Mouse (Mus musculus) hindbrain, embryonic 15.5 days (tissue): ENCODE data around the gene Olfr1089. TPM values are rescaled to one million over a fixed set of nuclear protein-coding genes. Genes with fewer than 3 reads are reported as not detected.

Experiments used
- ATAC-seq: fragments of 200-750 bp; cut with Nextera tagmentation; 2 replicates; pipeline ENCODE4 v1.8.0; 2017; ENCODE audit warnings: low read depth, moderate number of reproducible peaks, moderate TSS enrichment; ENCODE audit not compliant: low FRiP score
- H3K27ac ChIP-seq: fragments of 300-500 bp; sonication (generic); replicated peaks from 2 replicates; pipeline ENCODE4 v1.5.1; 2015; ENCODE audit warnings: mild to moderate bottlenecking, inconsistent platforms
- H3K27me3 ChIP-seq: fragments of 300-500 bp; sonication (generic); 2 replicates; pipeline ENCODE4 v1.6.1; 2015; ENCODE audit warnings: control low read depth, inconsistent platforms
- H3K36me3 ChIP-seq: fragments of 300-500 bp; sonication (generic); 2 replicates; pipeline ENCODE4 v1.6.1; 2015; ENCODE audit warnings: control low read depth, inconsistent platforms
- H3K4me1 ChIP-seq: fragments of 300-500 bp; sonication (generic); replicated peaks from 2 replicates; pipeline ENCODE4 v1.6.1; 2015; ENCODE audit warnings: control low read depth, inconsistent platforms
- H3K4me2 ChIP-seq: fragments of 300-500 bp; sonication (generic); 2 replicates; pipeline ENCODE4 v1.6.1; 2015; ENCODE audit warnings: moderate library complexity, mild to moderate bottlenecking, inconsistent platforms
- H3K4me3 ChIP-seq: fragments of 300-500 bp; sonication (generic); 2 replicates; pipeline ENCODE4 v1.5.1; 2015; ENCODE audit warnings: mild to moderate bottlenecking, inconsistent platforms
- H3K9ac ChIP-seq: fragments of 300-500 bp; sonication (generic); 2 replicates; pipeline ENCODE4 v1.6.1; 2015; ENCODE audit warnings: inconsistent platforms
- H3K9me3 ChIP-seq: fragments of 300-500 bp; sonication (generic); 2 replicates; pipeline ENCODE4 v1.6.1; 2016; ENCODE audit warnings: control low read depth, inconsistent platforms
- WGBS: fragments of 180-500 bp; shearing (Covaris S2); methylation state at CpG from one replicate; pipeline ENCODE4 v1.1.7; 2015; 5-methylcytosine and 5-hydroxymethylcytosine counted together
- polyA plus RNA-seq: library from polyadenylated mRNA; unstranded; fragments of >200 nt; fragmentation: Nextera tagmentation; extraction: Ambion mirVana; gene quantifications from 2 replicates; pipeline ENCODE4 v1.2.1, GENCODE M21; 2015

The Olfr1089 gene
- not detected in 2 replicates for polyA plus RNA-seq

DNA sequence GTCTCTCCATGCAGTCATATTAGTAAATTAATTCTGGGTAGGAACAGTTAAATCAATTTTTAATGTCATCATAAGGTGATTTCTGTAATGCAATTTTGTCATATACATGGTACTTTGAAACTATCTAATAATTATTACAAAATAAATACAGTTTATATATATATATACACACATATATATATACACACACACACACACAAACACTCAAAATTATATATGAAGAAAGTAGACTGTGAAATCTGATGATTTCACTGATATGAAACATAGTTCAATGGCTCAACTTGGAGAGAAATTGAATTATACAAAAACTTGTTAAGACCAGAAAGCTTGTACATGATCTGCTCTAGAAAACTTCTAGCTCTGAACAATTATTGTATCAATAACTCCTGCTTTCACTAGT, at the start of gene Olfr1089:
Gene Olfr1089, minus strand, starts transcription at position 101 of the 400 bp plus-strand sequence.
- no peak for ATAC-seq
- no peak within 1 kb of the TSS for H3K27ac ChIP-seq
- no peaks in the 10 kb centered on the region for H3K4me1 ChIP-seq

DNA sequence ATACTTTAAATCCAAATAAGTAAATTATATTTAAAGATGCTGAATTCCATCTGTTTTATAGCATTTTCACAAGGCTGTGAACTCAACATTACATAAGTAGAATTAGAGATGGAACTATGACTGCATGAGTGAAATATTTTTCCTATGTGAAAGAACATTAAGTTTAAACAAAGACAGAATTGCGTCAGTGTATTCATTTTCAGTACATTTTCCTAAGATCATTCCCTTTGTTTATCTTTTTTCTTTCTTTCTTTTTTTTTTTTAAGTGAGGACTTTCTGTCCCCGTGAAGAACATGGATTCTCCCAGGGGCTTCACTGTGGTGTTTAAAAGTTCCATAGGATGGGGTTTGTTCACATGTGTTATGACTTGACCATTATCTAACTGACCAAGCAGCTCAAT, 48.7 kb upstream of the Olfr1089 start, which contains the start of gene Olfr1093:
Gene Olfr1093, plus strand, starts transcription at position 301 of the 400 bp plus-strand sequence.
- Histone ChIP-seq H3K36me3 (no peaks in the 10 kb centered on the region), H3K4me3 (no peak within 1 kb of the TSS), H3K4me2 (no peak within 1 kb of the TSS), H3K27me3 (no peaks in the 10 kb centered on the region), H3K9me3 (no peaks in the 10 kb centered on the region), H3K9ac (no peak within 1 kb of the TSS), H3K27ac (no peak within 1 kb of the TSS), H3K4me1 (no peaks in the 10 kb centered on the region)
- ATAC-seq, result no peak
- 86% methylated on average over 2 of the region's 2 CpGs for WGBS

More for the DNA sequence above, at the start of gene Olfr1089:
- no peaks in the 10 kb centered on the region for H3K36me3 ChIP-seq
- no peak within 1 kb of the TSS for H3K9ac ChIP-seq
- no peaks in the 10 kb centered on the region for H3K27me3 ChIP-seq
- no peak within 1 kb of the TSS for H3K4me2 ChIP-seq
- H3K4me3 ChIP-seq, result no peak within 1 kb of the TSS
- H3K9me3 ChIP-seq, result no peaks in the 10 kb centered on the region

DNA sequence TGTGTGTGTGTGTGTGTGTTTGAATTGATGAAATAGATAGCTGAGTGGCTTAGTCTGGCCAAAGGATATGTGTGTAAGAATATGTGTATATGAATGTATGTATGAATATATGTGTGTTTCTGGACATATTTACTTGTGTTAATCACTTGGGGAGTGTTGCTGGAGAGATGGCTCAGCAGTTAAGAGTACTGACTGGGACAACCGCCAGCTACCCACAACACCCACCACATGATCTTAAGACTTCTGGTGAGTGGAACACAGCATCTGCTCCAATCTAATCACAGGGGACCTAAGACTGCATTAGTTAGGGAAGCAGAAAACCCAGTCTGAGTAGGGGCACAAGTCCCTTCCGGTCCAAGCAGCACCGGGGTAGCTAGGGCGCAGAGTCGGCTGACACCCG, 27.5 kb upstream of the Olfr1089 start:
- no peaks in the 10 kb centered on the region for H3K36me3 ChIP-seq
- H3K27me3 ChIP-seq, result no peaks in the 10 kb centered on the region
- 95% methylated on average over 6 of the region's 6 CpGs for WGBS
- H3K9ac ChIP-seq, result no peak overlapping the region
- H3K4me3 ChIP-seq, result no peak overlapping the region
- H3K27ac ChIP-seq, result no peak overlapping the region
- no peaks in the 10 kb centered on the region for H3K9me3 ChIP-seq
- ATAC-seq, result no peak
- no peak overlapping the region for H3K4me2 ChIP-seq
- no peaks in the 10 kb centered on the region for H3K4me1 ChIP-seq

DNA sequence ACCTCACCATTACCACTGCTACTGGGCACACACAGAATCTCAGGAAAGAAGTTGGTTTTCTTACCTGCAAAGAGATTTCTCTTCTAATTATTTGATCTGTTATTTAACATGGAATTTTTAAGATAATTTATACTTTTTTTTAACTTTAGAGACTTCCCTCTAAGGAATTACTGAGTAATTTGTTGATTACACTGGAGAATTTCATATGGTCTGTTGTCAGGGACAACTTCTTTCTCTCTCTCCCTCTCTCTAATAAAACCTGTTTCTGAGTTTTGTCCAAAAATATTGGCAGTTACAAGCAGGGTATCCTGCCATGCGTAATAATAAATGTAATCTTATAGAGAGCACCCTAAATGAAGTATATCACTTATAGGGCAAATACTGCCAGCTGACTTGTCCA, 25.4 kb upstream of the Olfr1089 start, which contains the start of gene Olfr1090:
Gene Olfr1090, minus strand, starts transcription at position 101 of the 400 bp plus-strand sequence.
- no peak within 1 kb of the TSS for H3K4me2 ChIP-seq
- no peaks in the 10 kb centered on the region for H3K4me1 ChIP-seq
- H3K36me3 ChIP-seq, result no peaks in the 10 kb centered on the region
- no peak for ATAC-seq
- H3K27me3 ChIP-seq, result no peaks in the 10 kb centered on the region
- H3K9ac ChIP-seq, result no peak within 1 kb of the TSS
- H3K9me3 ChIP-seq, result no peaks in the 10 kb centered on the region
- no peak within 1 kb of the TSS for H3K27ac ChIP-seq
- no peak within 1 kb of the TSS for H3K4me3 ChIP-seq
- WGBS, result 88% methylated on average over 1 of the region's 1 CpGs

DNA sequence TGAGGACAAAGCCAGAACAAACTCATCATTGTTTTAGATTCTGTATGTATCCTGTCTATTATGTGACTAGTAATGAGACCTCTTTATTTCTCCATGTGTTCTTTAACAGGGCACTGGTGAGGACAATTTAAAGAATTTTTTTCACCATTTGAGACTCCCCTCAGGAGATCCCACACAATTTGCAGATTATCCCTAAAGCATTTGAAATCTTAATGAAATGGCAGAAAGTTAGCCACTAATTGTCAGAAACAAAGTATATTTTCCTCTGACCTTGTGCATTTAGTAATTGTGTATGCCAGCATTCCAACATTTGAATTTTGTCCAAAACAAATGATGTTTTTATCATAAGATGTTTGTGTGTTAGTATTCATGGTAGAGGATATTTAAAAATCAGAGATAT, 35.2 kb downstream of the Olfr1089 start, which contains the start of gene Olfr1087:
Gene Olfr1087, minus strand, starts transcription at position 101 of the 400 bp plus-strand sequence.
- no peaks in the 10 kb centered on the region for H3K9me3 ChIP-seq
- no peak for ATAC-seq
- H3K36me3 ChIP-seq, result no peaks in the 10 kb centered on the region
- H3K27me3 ChIP-seq, result no peaks in the 10 kb centered on the region
- no peak within 1 kb of the TSS for H3K9ac ChIP-seq
- no peaks in the 10 kb centered on the region for H3K4me1 ChIP-seq
- no peak within 1 kb of the TSS for H3K4me3 ChIP-seq
- H3K4me2 ChIP-seq, result no peak within 1 kb of the TSS
- no peak within 1 kb of the TSS for H3K27ac ChIP-seq

Other genes with a start within 250 kb of the Olfr1089 start
- gene Olfr228, start 246.3 kb downstream of the Olfr1089 start, polyA plus RNA-seq, result not detected in 2 replicates
- gene Olfr1076, start 225.2 kb downstream of the Olfr1089 start, polyA plus RNA-seq, result not detected in 2 replicates
- not detected in 2 replicates for gene Olfr1079, start 191.2 kb downstream of the Olfr1089 start, polyA plus RNA-seq
- gene Olfr1080, start 175.5 kb downstream of the Olfr1089 start, polyA plus RNA-seq, result not detected in 2 replicates
- not detected in 2 replicates for gene Olfr1082, start 134.7 kb downstream of the Olfr1089 start, polyA plus RNA-seq
- not detected in 2 replicates for gene Olfr1084, start 94.0 kb downstream of the Olfr1089 start, polyA plus RNA-seq
- not detected in 2 replicates for gene Olfr1085, start 71.7 kb downstream of the Olfr1089 start, polyA plus RNA-seq
- not detected in 2 replicates for gene Olfr1086, start 53.6 kb downstream of the Olfr1089 start, polyA plus RNA-seq
- gene Olfr1087, start 35.3 kb downstream of the Olfr1089 start, polyA plus RNA-seq, result not detected in 2 replicates
- gene Olfr1090, start 25.3 kb upstream of the Olfr1089 start, polyA plus RNA-seq, result not detected in 2 replicates
- not detected in 2 replicates for gene Olfr1093, start 48.8 kb upstream of the Olfr1089 start, polyA plus RNA-seq
- gene Olfr141, start 76.3 kb upstream of the Olfr1089 start, polyA plus RNA-seq, result not detected in 2 replicates
- gene Olfr1094, start 91.0 kb upstream of the Olfr1089 start, polyA plus RNA-seq, result not detected in 2 replicates
- not detected in 2 replicates for gene Olfr1095, start 118.0 kb upstream of the Olfr1089 start, polyA plus RNA-seq
- not detected in 2 replicates for gene Gm13723, start 141.1 kb upstream of the Olfr1089 start, polyA plus RNA-seq
- not detected in 2 replicates for gene Olfr1097, start 158.5 kb upstream of the Olfr1089 start, polyA plus RNA-seq
- gene Olfr1098, start 190.8 kb upstream of the Olfr1089 start, polyA plus RNA-seq, result not detected in 2 replicates
- not detected in 2 replicates for gene Olfr1099, start 227.0 kb upstream of the Olfr1089 start, polyA plus RNA-seq
- gene Olfr1100, start 246.3 kb upstream of the Olfr1089 start, polyA plus RNA-seq, result not detected in 2 replicates